In the genomic region with DNA sequence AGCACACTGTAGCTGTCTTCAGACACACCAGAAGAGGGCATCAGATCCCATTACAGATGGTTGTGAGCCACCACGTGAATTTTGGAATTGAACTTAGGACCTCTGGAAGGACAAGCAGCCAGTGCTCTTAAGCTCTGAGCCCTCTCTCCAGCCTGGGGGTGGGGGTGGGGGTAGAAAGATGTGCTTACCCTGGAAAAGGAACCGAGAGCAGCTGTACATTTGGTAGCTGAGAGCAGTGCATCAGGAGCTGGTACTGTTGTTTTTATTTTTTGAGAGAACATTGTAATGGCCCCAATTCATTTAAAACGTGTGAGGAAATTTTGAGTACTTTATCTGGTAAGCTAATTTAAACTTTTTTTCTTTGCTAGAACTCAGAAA, we compare ENCODE assay signal across 23 mouse cellular contexts.
"Had no signal": no experiment of that assay in that cellular context is flagged by ENCODE, and none has a peak within 500 bp of the region (broad histone marks: within the 10 kb centered on the region; RNA-seq: fewer than 3 reads in every experiment).

No protein-coding gene starts in this region.

- H3K27me3 ChIP-seq: heart, embryonic 13.5 days; heart, embryonic 15.5 days; hindbrain, embryonic 13.5 days; intestine, embryonic 15.5 days; kidney, embryonic 15.5 days; limb, embryonic 12.5 days; liver, embryonic 13.5 days; liver, embryonic 15.5 days had no signal

- H3K4me1 ChIP-seq: heart, embryonic 13.5 days; heart, embryonic 15.5 days; hindbrain, embryonic 13.5 days; intestine, embryonic 15.5 days; limb, embryonic 10.5 days; limb, embryonic 12.5 days; liver, embryonic 13.5 days; liver, embryonic 15.5 days had no signal

- DNase-seq: gastrocnemius, postnatal 10 days; gastrocnemius, postnatal 25 days; heart, adult 11 months; heart, postnatal 14 days; heart, postnatal 36 days; kidney, adult 18-20 months; kidney, adult 9 months; kidney, postnatal 25 days; kidney, postnatal 4 days; layer of hippocampus, adult 9-11 months; liver; liver, embryonic 13.5 days; liver, postnatal 0 days had no signal

- H3K4me3 ChIP-seq: heart, embryonic 13.5 days; heart, embryonic 15.5 days; hindbrain, embryonic 13.5 days; intestine, embryonic 15.5 days; kidney, embryonic 15.5 days; left cerebral cortex, adult 2 months; limb, embryonic 10.5 days; limb, embryonic 12.5 days; liver, embryonic 13.5 days; liver, embryonic 15.5 days had no signal

- H3K27ac ChIP-seq: heart, embryonic 13.5 days; heart, embryonic 15.5 days; hindbrain, embryonic 13.5 days; intestine, embryonic 15.5 days; kidney, embryonic 15.5 days; kidney, postnatal 0 days; left cerebral cortex, adult 2 months; limb, embryonic 10.5 days; limb, embryonic 12.5 days; liver, embryonic 13.5 days; liver, embryonic 15.5 days had no signal
